Mouse (Mus musculus): ENCODE measurements around the gene Kncn. TPM values are rescaled to one million over a fixed set of nuclear protein-coding genes. Genes with fewer than 3 reads are reported as not detected.

Kncn gene
- polyA plus RNA-seq, 1 experiment, result not detected

- Histone ChIP-seq H3K27ac (ENCODE audit: insufficient read depth, low read depth, low read length) (no peak within 1 kb of the TSS), H3K27me3 (replicated peaks; ENCODE audit: control insufficient read depth, insufficient read depth, low read length) (peaks cover 2% of the 10 kb centered on the region), H3K4me3 (ENCODE audit: insufficient read depth, low read depth, low read length) (no peak within 1 kb of the TSS), H3K4me1 (ENCODE audit: control insufficient read depth, insufficient read depth, low read length) (no peaks in the 10 kb centered on the region), H3K36me3 (ENCODE audit: control insufficient read depth, insufficient read depth, low read length) (no peaks in the 10 kb centered on the region)
- TF ChIP-seq POLR2A (IDR thresholded peaks at IDR 0.05; ENCODE audit: low read depth, low read length), result no peak
- TF ChIP-seq CTCF (conservative IDR thresholded peaks at IDR 0.05; ENCODE audit: insufficient read depth, insufficient read length, low read depth, low read length), result no peak
- no peak for DNase-seq
- 3% methylated on average over 31 of the region's 31 CpGs for WGBS
These were observed 6.4 kb downstream of the Kncn start, which contains the start of gene 6430628N08Rik for GRCm38 (mm10) chr4:115890553-115890952. TSS of gene 6430628N08Rik (plus strand) at chr4:115890665.

GRCm38 (mm10) chr4:115894281-115894680 is 10.1 kb downstream of the Kncn start:
- no peak overlapping the region for H3K27ac ChIP-seq (ENCODE audit: insufficient read depth, low read depth, low read length)
- DNase-seq, result peak; percentile 88
- no peaks in the 10 kb centered on the region for H3K36me3 ChIP-seq (ENCODE audit: control insufficient read depth, insufficient read depth, low read length)
- H3K4me3 ChIP-seq (ENCODE audit: insufficient read depth, low read depth, low read length), result no peak overlapping the region
- 13% methylated on average over 3 of the region's 3 CpGs for WGBS
- H3K4me1 ChIP-seq (ENCODE audit: control insufficient read depth, insufficient read depth, low read length), result no peaks in the 10 kb centered on the region
- no peak for TF ChIP-seq CTCF (conservative IDR thresholded peaks at IDR 0.05; ENCODE audit: insufficient read depth, insufficient read length, low read depth, low read length)
- TF ChIP-seq POLR2A (IDR thresholded peaks at IDR 0.05; ENCODE audit: low read depth, low read length), result no peak
- peaks cover 2% of the 10 kb centered on the region for H3K27me3 ChIP-seq (replicated peaks; ENCODE audit: control insufficient read depth, insufficient read depth, low read length)

- DNase-seq, result no peak
- H3K27ac ChIP-seq (ENCODE audit: insufficient read depth, low read depth, low read length), result no peak overlapping the region
- H3K4me3 ChIP-seq (ENCODE audit: insufficient read depth, low read depth, low read length), result no peak overlapping the region
- no peak for TF ChIP-seq POLR2A (IDR thresholded peaks at IDR 0.05; ENCODE audit: low read depth, low read length)
- TF ChIP-seq CTCF (conservative IDR thresholded peaks at IDR 0.05; ENCODE audit: insufficient read depth, insufficient read length, low read depth, low read length), result no peak
- H3K4me1 ChIP-seq (ENCODE audit: control insufficient read depth, insufficient read depth, low read length), result no peaks in the 10 kb centered on the region
- H3K27me3 ChIP-seq (replicated peaks; ENCODE audit: control insufficient read depth, insufficient read depth, low read length), result no peaks in the 10 kb centered on the region
- H3K36me3 ChIP-seq (ENCODE audit: control insufficient read depth, insufficient read depth, low read length), result no peaks in the 10 kb centered on the region
- 3% methylated on average over 56 of the region's 56 CpGs for WGBS
These were observed 13.9 kb downstream of the Kncn start for GRCm38 (mm10) chr4:115897901-115898631.

- peak; percentile 79 for DNase-seq
- Histone ChIP-seq H3K4me3 (ENCODE audit: insufficient read depth, low read depth, low read length) (no peak overlapping the region), H3K36me3 (ENCODE audit: control insufficient read depth, insufficient read depth, low read length) (no peaks in the 10 kb centered on the region), H3K27me3 (replicated peaks; ENCODE audit: control insufficient read depth, insufficient read depth, low read length) (no peaks in the 10 kb centered on the region), H3K27ac (ENCODE audit: insufficient read depth, low read depth, low read length) (no peak overlapping the region), H3K4me1 (ENCODE audit: control insufficient read depth, insufficient read depth, low read length) (no peaks in the 10 kb centered on the region)
- 20% methylated on average over 5 of the region's 5 CpGs for WGBS
- TF ChIP-seq CTCF (conservative IDR thresholded peaks at IDR 0.05; ENCODE audit: insufficient read depth, insufficient read length, low read depth, low read length) (peak; percentile 75), POLR2A (IDR thresholded peaks at IDR 0.05; ENCODE audit: low read depth, low read length) (no peak)
These were observed 18.6 kb downstream of the Kncn start for GRCm38 (mm10) chr4:115902816-115903215.

GRCm38 (mm10) chr4:115904375-115904774 is 20.2 kb downstream of the Kncn start:
- Histone ChIP-seq H3K36me3 (ENCODE audit: control insufficient read depth, insufficient read depth, low read length) (no peaks in the 10 kb centered on the region), H3K27ac (ENCODE audit: insufficient read depth, low read depth, low read length) (no peak overlapping the region), H3K4me3 (ENCODE audit: insufficient read depth, low read depth, low read length) (no peak overlapping the region), H3K4me1 (ENCODE audit: control insufficient read depth, insufficient read depth, low read length) (no peaks in the 10 kb centered on the region), H3K27me3 (replicated peaks; ENCODE audit: control insufficient read depth, insufficient read depth, low read length) (no peaks in the 10 kb centered on the region)
- DNase-seq, result no peak
- 28% methylated on average over 12 of the region's 12 CpGs for WGBS
- no peak for TF ChIP-seq CTCF (conservative IDR thresholded peaks at IDR 0.05; ENCODE audit: insufficient read depth, insufficient read length, low read depth, low read length)
- no peak for TF ChIP-seq POLR2A (IDR thresholded peaks at IDR 0.05; ENCODE audit: low read depth, low read length)

GRCm38 (mm10) chr4:115905701-115906100 is 21.5 kb downstream of the Kncn start:
- WGBS, result 39% methylated on average over 7 of the region's 7 CpGs
- no peaks in the 10 kb centered on the region for H3K4me1 ChIP-seq (ENCODE audit: control insufficient read depth, insufficient read depth, low read length)
- H3K36me3 ChIP-seq (ENCODE audit: control insufficient read depth, insufficient read depth, low read length), result no peaks in the 10 kb centered on the region
- TF ChIP-seq POLR2A (IDR thresholded peaks at IDR 0.05; ENCODE audit: low read depth, low read length), result no peak
- no peak for TF ChIP-seq CTCF (conservative IDR thresholded peaks at IDR 0.05; ENCODE audit: insufficient read depth, insufficient read length, low read depth, low read length)
- no peaks in the 10 kb centered on the region for H3K27me3 ChIP-seq (replicated peaks; ENCODE audit: control insufficient read depth, insufficient read depth, low read length)
- no peak overlapping the region for H3K4me3 ChIP-seq (ENCODE audit: insufficient read depth, low read depth, low read length)
- H3K27ac ChIP-seq (ENCODE audit: insufficient read depth, low read depth, low read length), result no peak overlapping the region
- no peak for DNase-seq

GRCm38 (mm10) chr4:115906791-115907190 is 22.6 kb downstream of the Kncn start:
- Histone ChIP-seq H3K4me3 (ENCODE audit: insufficient read depth, low read depth, low read length) (no peak overlapping the region), H3K4me1 (ENCODE audit: control insufficient read depth, insufficient read depth, low read length) (no peaks in the 10 kb centered on the region), H3K27me3 (replicated peaks; ENCODE audit: control insufficient read depth, insufficient read depth, low read length) (no peaks in the 10 kb centered on the region), H3K36me3 (ENCODE audit: control insufficient read depth, insufficient read depth, low read length) (no peaks in the 10 kb centered on the region), H3K27ac (ENCODE audit: insufficient read depth, low read depth, low read length) (no peak overlapping the region)
- TF ChIP-seq POLR2A (IDR thresholded peaks at IDR 0.05; ENCODE audit: low read depth, low read length) (no peak), CTCF (conservative IDR thresholded peaks at IDR 0.05; ENCODE audit: insufficient read depth, insufficient read length, low read depth, low read length) (no peak)
- 75% methylated on average over 3 of the region's 3 CpGs for WGBS
- no peak for DNase-seq

Measured in kidney, adult 2 months (tissue).